Mouse (Mus musculus) erythroblast, adult 5-6 weeks (primary cell): ENCODE data around the gene Colgalt2. TPM values are rescaled to one million over a fixed set of nuclear protein-coding genes. Genes with fewer than 3 reads are reported as not detected.

ENCODE experiments used
- ATAC-seq: replicated peaks from 2 replicates; pipeline ENCODE4 v1.8.0; 2016; ENCODE audit warnings: moderate number of reproducible peaks, mild to moderate bottlenecking, moderate TSS enrichment, inconsistent platforms; ENCODE audit not compliant: poor library complexity, low FRiP score, severe bottlenecking
- total RNA-seq, 2 experiments: library from RNA; stranded (forward) in 1 of 2; stranded (reverse) in 1 of 2; fragments of 150-400 nt in 1 of 2; fragments of 200-764, 138-1000 nt in 1 of 2; gene quantifications; 2 replicates each; pipeline versions ENCODE4 v1.2.3 to v1.2.4; 2015 to 2017; ENCODE audit warnings: low replicate concordance in 2 of 2

Gene Colgalt2
- total RNA-seq, 2 experiments from 2014 or later: not detected

GRCm38 (mm10) chr1:152466280-152466679 lies 66.7 kb downstream of the Colgalt2 start:
- no peak for ATAC-seq

GRCm38 (mm10) chr1:152468443-152468842 lies 68.8 kb downstream of the Colgalt2 start:
- ATAC-seq: no peak

- ATAC-seq: no peak
These were observed 76.5 kb downstream of the Colgalt2 start for GRCm38 (mm10) chr1:152476126-152476525.

GRCm38 (mm10) chr1:152490842-152491241 lies 91.2 kb downstream of the Colgalt2 start:
- ATAC-seq: no peak

GRCm38 (mm10) chr1:152492258-152492657 lies 92.6 kb downstream of the Colgalt2 start:
- ATAC-seq: no peak

GRCm38 (mm10) chr1:152496831-152497230 lies 97.2 kb downstream of the Colgalt2 start:
- ATAC-seq: no peak

GRCm38 (mm10) chr1:152497581-152497980 lies 98.0 kb downstream of the Colgalt2 start:
- ATAC-seq: no peak

- ATAC-seq: no peak
These were observed 100.2 kb downstream of the Colgalt2 start for GRCm38 (mm10) chr1:152499802-152500201.

- ATAC-seq: no peak
These were observed 106.5 kb downstream of the Colgalt2 start for GRCm38 (mm10) chr1:152506175-152506574.

- ATAC-seq: no peak
These were observed 107.1 kb downstream of the Colgalt2 start for GRCm38 (mm10) chr1:152506726-152507125.

- ATAC-seq: no peak
These were observed 109.0 kb downstream of the Colgalt2 start for GRCm38 (mm10) chr1:152508481-152509220.

GRCm38 (mm10) chr1:152511237-152511636 lies 111.6 kb downstream of the Colgalt2 start:
- peak; percentile 74 for ATAC-seq

- no peak for ATAC-seq
These were observed 114.6 kb downstream of the Colgalt2 start for GRCm38 (mm10) chr1:152514256-152514655.

GRCm38 (mm10) chr1:152517057-152517570 lies 117.5 kb downstream of the Colgalt2 start:
- no peak for ATAC-seq

- no peak for ATAC-seq
These were observed 119.3 kb downstream of the Colgalt2 start for GRCm38 (mm10) chr1:152518971-152519370.

GRCm38 (mm10) chr1:152520798-152521575 lies 121.4 kb downstream of the Colgalt2 start:
- ATAC-seq: peak; percentile 71

- ATAC-seq: no peak
These were observed 122.6 kb downstream of the Colgalt2 start for GRCm38 (mm10) chr1:152522226-152522625.

- no peak for ATAC-seq
These were observed 123.7 kb downstream of the Colgalt2 start for GRCm38 (mm10) chr1:152523292-152523691.

GRCm38 (mm10) chr1:152524098-152524892 lies 124.7 kb downstream of the Colgalt2 start:
- ATAC-seq: no peak
